Mouse (Mus musculus) limb, embryonic 15.5 days (tissue): ENCODE results near the gene Slx4ip. TPM values are rescaled to one million over a fixed set of nuclear protein-coding genes. Genes with fewer than 3 reads are reported as not detected.

Source experiments
- ATAC-seq: fragments of 200-750 bp; cut with Nextera tagmentation; 2 replicates; pipeline ENCODE4 v1.8.0; 2017; ENCODE audit warnings: low read depth, moderate TSS enrichment; ENCODE audit not compliant: insufficient number of reproducible peaks, low FRiP score, low TSS enrichment
- H3K27ac ChIP-seq: fragments of 300-500 bp; sonication (generic); 2 replicates; pipeline ENCODE4 v1.5.1; 2015; ENCODE audit warnings: moderate library complexity, mild to moderate bottlenecking, inconsistent platforms
- H3K27me3 ChIP-seq: fragments of 300-500 bp; sonication (generic); 2 replicates; pipeline ENCODE4 v1.6.1; 2015; ENCODE audit warnings: inconsistent platforms
- H3K36me3 ChIP-seq: fragments of 300-500 bp; sonication (generic); 2 replicates; pipeline ENCODE4 v1.6.1; 2015; ENCODE audit warnings: inconsistent platforms
- H3K4me1 ChIP-seq: fragments of 300-500 bp; sonication (generic); 2 replicates; pipeline ENCODE4 v1.6.1; 2015; ENCODE audit warnings: inconsistent platforms
- H3K4me2 ChIP-seq: fragments of 300-500 bp; sonication (generic); 2 replicates; pipeline ENCODE4 v1.6.1; 2015; ENCODE audit warnings: mild to moderate bottlenecking, inconsistent platforms
- H3K4me3 ChIP-seq: fragments of 300-500 bp; sonication (generic); 2 replicates; pipeline ENCODE4 v1.5.1; 2015; ENCODE audit warnings: mild to moderate bottlenecking, inconsistent platforms
- H3K9ac ChIP-seq: fragments of 300-500 bp; sonication (generic); 2 replicates; pipeline ENCODE4 v1.6.1; 2015; ENCODE audit warnings: inconsistent platforms
- H3K9me3 ChIP-seq: fragments of 300-500 bp; sonication (generic); 2 replicates; pipeline ENCODE4 v1.6.1; 2016; ENCODE audit warnings: inconsistent platforms
- WGBS: fragments of 180-500 bp; shearing (Covaris S2); methylation state at CpG from one replicate; pipeline ENCODE4 v1.1.7; 2015; 5-methylcytosine and 5-hydroxymethylcytosine counted together
- polyA plus RNA-seq: library from polyadenylated mRNA; unstranded; fragments of >200 nt; fragmentation: Nextera tagmentation; extraction: Ambion mirVana; gene quantifications from 2 replicates; pipeline ENCODE4 v1.2.1, GENCODE M21; 2015

The Slx4ip gene
- polyA plus RNA-seq, 1 experiment from 2014 or later = 6.5 TPM

DNA sequence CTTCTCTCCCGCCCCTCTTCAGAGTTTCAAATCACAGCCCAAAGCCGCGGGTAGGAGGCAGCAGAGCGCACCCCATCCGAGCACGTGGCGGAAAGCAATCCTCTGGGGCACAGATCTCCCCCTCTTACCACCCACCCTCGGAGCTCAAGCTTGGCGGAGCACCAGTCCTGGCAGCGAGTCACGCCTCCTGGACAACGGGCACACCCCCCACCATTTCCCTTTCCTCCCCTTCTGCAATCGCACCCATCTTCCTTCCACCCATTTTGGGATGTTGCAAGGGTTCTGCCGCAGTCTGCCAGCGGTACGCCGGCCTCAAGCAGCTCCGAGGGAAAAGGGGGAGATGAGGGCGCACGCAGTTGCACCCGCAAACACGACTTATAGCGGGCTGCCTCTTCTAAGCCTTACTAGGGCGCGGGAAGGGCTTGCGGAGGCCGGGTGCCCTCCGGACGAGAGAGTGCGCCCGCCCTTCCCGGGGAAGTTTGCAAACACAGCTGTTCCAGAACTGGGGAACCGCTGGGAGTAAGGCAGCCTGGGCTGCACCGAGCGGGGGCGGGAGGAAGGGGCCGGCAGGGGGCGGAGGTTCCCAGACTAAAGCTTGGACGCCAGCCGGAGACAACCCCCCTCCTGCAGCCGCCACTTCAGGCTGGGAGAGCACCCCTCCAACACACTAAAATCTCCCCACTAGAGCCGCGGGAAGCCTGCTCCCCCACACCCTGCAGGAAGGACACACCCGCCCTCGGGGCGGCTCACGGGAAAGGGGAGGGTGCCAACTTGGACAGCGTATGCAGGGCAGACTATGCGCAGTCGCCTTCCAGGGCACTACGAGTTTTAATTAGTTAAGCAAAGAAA, 223.5 kb downstream of the Slx4ip start:
- H3K9me3 ChIP-seq = no peaks in the 10 kb centered on the region
- H3K4me3 ChIP-seq = peak overlapping the region; percentile 80
- H3K4me2 ChIP-seq = peak overlapping the region; percentile 89
- under 1% methylated on average over 51 of the region's 51 CpGs for WGBS
- ATAC-seq = peak; percentile 50
- H3K36me3 ChIP-seq = no peaks in the 10 kb centered on the region
- peak overlapping the region; percentile 99 for H3K27ac ChIP-seq
- H3K4me1 ChIP-seq = peaks cover 51% of the 10 kb centered on the region
- peak overlapping the region; percentile 89 for H3K9ac ChIP-seq
- H3K27me3 ChIP-seq = no peaks in the 10 kb centered on the region

GRCm38 (mm10) chr2:137115241-137116024, 224.4 kb downstream of the Slx4ip start:
- no peaks in the 10 kb centered on the region for H3K36me3 ChIP-seq
- H3K27ac ChIP-seq = peak overlapping the region; percentile 99
- H3K4me1 ChIP-seq = peaks cover 41% of the 10 kb centered on the region
- H3K4me3 ChIP-seq = peak overlapping the region; percentile 80
- H3K4me2 ChIP-seq = peak overlapping the region; percentile 89
- H3K9me3 ChIP-seq = no peaks in the 10 kb centered on the region
- ATAC-seq = no peak
- under 1% methylated on average over 40 of the region's 40 CpGs for WGBS
- H3K9ac ChIP-seq = peak overlapping the region; percentile 89
- no peaks in the 10 kb centered on the region for H3K27me3 ChIP-seq

DNA sequence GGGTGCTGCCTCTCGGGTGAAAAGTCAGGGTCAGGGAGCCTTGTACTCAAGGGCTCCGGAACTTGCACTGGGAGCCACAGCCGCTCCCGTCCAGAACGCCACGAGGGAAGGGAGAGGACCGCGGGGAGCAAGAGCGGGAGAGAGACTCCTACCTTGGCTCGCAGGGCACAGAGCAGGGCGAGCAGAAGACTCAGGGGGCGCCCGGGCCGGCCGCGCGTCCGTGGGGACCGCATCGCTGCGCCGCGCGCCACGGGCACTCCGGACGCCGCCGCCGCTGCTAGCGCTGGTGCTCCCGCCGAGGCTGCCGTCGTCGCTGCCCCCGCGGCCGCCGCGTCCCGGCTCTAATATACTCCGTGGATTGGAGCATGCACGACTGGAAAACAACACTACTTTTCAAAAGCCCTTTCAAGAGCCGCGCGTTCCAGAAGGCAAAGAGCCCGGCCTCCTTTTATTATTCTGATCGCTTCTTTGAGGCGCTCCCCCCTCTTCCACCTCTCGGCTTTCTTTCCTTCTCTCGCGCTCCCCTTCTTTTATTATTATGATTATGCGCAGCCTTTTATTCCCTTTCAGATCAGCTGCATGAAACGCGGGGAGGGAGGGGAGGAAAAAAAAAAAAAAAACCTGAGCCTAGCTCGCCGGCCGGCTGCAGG, 225.1 kb downstream of the Slx4ip start, which contains the start of gene Jag1:
Jag1 (minus strand) TSS at position 620 of the 650 bp plus-strand sequence.
- under 1% methylated on average over 59 of the region's 59 CpGs for WGBS
- no peaks in the 10 kb centered on the region for H3K36me3 ChIP-seq
- H3K27ac ChIP-seq = peak within 1 kb of the TSS; percentile 99
- H3K9me3 ChIP-seq = no peaks in the 10 kb centered on the region
- peak within 1 kb of the TSS; percentile 89 for H3K4me2 ChIP-seq
- H3K27me3 ChIP-seq = no peaks in the 10 kb centered on the region
- peak within 1 kb of the TSS; percentile 89 for H3K9ac ChIP-seq
- H3K4me1 ChIP-seq = peaks cover 35% of the 10 kb centered on the region
- ATAC-seq = no peak
- peak within 1 kb of the TSS; percentile 80 for H3K4me3 ChIP-seq

DNA sequence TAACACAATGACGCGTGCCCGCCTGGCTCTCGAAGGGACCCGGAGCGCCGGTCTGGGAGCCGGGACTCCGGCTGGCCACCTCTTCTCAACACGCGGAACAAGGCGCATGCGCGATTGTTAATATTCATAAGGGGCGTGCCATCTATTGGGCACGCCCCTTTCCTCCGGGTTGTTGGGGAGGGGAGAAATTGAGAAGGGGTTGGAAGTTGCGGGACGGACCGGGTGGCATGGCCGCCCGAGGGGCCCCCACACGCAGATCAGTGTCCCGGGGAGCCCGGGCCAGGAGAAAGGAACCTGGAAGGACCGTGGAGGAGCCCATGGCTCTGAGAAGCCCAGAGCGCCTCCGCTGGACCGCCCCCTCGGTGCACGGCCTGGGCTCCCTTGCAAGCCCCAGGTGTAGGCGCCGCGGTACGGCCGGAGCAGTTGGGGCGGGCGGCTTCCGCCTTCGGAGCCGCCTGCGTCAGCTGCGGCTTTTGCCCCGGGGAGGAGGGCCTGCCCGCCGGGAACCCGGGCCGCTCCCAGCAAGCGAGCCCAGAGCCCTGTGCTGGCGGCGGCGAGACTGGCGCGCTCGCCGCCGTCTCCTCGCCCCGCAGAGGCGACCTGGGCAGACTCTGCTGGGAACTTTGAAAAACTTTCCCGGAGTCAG, 225.8 kb downstream of the Slx4ip start:
- H3K9me3 ChIP-seq = no peaks in the 10 kb centered on the region
- no peaks in the 10 kb centered on the region for H3K36me3 ChIP-seq
- peaks cover 28% of the 10 kb centered on the region for H3K4me1 ChIP-seq
- H3K27ac ChIP-seq = peak overlapping the region; percentile 99
- peak; percentile 79 for ATAC-seq
- H3K4me3 ChIP-seq = peak overlapping the region; percentile 80
- H3K9ac ChIP-seq = peak overlapping the region; percentile 89
- peak overlapping the region; percentile 89 for H3K4me2 ChIP-seq
- under 1% methylated on average over 61 of the region's 61 CpGs for whole genome bisulfite sequencing
- H3K27me3 ChIP-seq = no peaks in the 10 kb centered on the region

DNA sequence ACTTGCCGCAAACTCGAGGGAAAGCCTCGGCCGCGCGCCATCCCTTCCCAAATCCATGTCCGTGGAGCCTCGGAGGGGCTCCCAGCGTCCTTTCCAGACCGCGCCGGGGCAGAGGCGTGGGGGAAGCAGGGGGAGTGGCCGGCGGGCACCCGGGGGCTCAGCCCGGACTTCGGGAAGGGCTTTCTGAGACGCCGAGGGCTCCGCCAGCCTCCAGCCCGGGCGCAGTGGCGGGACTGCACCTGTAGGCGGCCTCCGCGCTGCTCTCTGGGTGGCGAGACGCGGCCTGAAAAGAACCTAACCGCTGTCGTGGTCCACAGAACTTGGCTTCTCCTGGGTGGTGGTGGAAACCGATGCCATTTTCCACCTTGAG, 226.3 kb downstream of the Slx4ip start:
- H3K27ac ChIP-seq = peak overlapping the region; percentile 99
- no peaks in the 10 kb centered on the region for H3K36me3 ChIP-seq
- H3K9ac ChIP-seq = peak overlapping the region; percentile 69
- H3K4me1 ChIP-seq = peaks cover 23% of the 10 kb centered on the region
- peak overlapping the region; percentile 89 for H3K4me2 ChIP-seq
- ATAC-seq = peak; percentile 64
- no peaks in the 10 kb centered on the region for H3K27me3 ChIP-seq
- H3K4me3 ChIP-seq = peak overlapping the region; percentile 80
- H3K9me3 ChIP-seq = no peaks in the 10 kb centered on the region
- 0% methylated on average over 33 of the region's 33 CpGs for WGBS

Other genes with a start within 250 kb of the Slx4ip start
- 0.41 and 0.65 TPM in 2 replicates for gene Snap25, start 177.8 kb upstream of the Slx4ip start, polyA plus RNA-seq
- gene AL731706.2, start 5.5 kb upstream of the Slx4ip start, polyA plus RNA-seq = 21.6 and 42.9 TPM in 2 replicates
- gene AL731706.1, start 171 bp downstream of the Slx4ip start, polyA plus RNA-seq = 27.3 and 33.6 TPM in 2 replicates
- gene Mkks, start 171 bp downstream of the Slx4ip start, polyA plus RNA-seq = 12.5 and 13.9 TPM in 2 replicates
- 28.9 and 35.2 TPM in 2 replicates for gene Jag1, start 225.4 kb downstream of the Slx4ip start, polyA plus RNA-seq